Mouse (Mus musculus): ENCODE measurements around the gene Crisp2. TPM values are rescaled to one million over a fixed set of nuclear protein-coding genes. Genes with fewer than 3 reads are reported as not detected.

Crisp2 gene
- 0.08 and 0.17 TPM in 2 replicates for polyA plus RNA-seq (2016; fragmentation: Nextera tagmentation; extraction: Ambion mirVana)

DNA sequence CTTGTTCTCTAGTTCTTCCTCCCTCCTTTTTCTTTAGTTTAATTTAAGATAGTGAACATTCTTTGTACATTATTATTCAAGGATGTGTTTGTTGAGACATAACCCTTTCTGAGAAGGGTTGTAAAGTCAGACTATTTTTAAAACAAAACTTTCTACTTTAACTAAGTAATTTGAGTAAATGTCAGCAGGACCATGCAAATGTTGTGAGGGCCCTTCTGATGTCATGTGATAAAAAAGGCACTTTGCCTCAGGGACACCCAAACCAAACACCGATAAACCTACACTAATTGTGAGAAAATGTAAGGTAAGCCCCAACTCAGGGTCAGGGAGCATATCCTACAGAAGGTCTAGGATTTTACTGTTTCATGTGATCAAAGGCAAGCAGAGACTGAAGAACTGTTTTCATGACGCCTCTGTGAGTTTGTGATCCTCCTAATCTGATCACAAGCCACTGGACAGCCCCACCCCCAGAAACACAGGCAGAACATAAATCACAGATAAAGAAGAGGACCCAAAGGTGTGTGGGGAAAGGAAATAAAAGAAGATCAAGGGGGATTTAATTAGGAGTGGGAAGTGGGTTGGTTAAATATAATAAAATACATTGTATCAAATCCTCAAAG is at the start of gene Crisp2:
Gene Crisp2 (minus strand): TSS at position 51 of the 620 bp plus-strand sequence.
- 13% methylated on average over 2 of the region's 2 CpGs for WGBS (ENCODE audit: insufficient replicate concordance)
- peak within 1 kb of the TSS; percentile 98 for H3K27ac ChIP-seq
- peak within 1 kb of the TSS; percentile 51 for H3K4me3 ChIP-seq

DNA sequence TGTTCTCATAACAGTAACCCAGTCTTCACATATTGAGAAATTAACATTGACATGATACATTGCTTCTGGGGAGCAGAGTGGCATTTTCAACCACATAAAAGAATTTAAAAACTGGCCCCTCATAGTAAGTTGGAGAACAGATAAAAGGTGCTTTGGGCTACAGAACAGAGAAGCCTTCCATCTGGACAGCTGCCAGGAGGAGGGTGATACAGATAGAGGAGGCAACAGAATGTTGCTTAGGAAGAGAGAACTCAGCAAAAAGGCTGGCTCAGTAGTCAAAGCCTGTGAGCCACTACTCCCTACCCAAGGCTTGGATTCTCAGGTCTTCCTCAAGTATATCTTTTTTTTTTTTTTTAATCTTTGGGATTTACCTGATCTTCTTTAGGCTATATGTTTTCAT is 48.3 kb upstream of the Crisp2 start:
- no peak overlapping the region for H3K9ac ChIP-seq
- no peak overlapping the region for H3K27ac ChIP-seq
- no peaks in the 10 kb centered on the region for H3K36me3 ChIP-seq
- H3K27me3 ChIP-seq (replicated peaks): no peaks in the 10 kb centered on the region
- no peak overlapping the region for H3K4me2 ChIP-seq
- no peak overlapping the region for H3K4me3 ChIP-seq
- H3K4me1 ChIP-seq: no peaks in the 10 kb centered on the region
- ATAC-seq: no peak
- H3K9me3 ChIP-seq (replicated peaks): no peaks in the 10 kb centered on the region

More for the DNA sequence above, at the start of gene Crisp2:
- Histone ChIP-seq H3K9ac (peak within 1 kb of the TSS; percentile 66), H3K27me3 (replicated peaks) (no peaks in the 10 kb centered on the region), H3K4me2 (peak within 1 kb of the TSS; percentile 66), H3K9me3 (replicated peaks) (no peaks in the 10 kb centered on the region), H3K36me3 (no peaks in the 10 kb centered on the region), H3K4me1 (peaks cover 45% of the 10 kb centered on the region)
- ATAC-seq: peak; percentile 62

DNA sequence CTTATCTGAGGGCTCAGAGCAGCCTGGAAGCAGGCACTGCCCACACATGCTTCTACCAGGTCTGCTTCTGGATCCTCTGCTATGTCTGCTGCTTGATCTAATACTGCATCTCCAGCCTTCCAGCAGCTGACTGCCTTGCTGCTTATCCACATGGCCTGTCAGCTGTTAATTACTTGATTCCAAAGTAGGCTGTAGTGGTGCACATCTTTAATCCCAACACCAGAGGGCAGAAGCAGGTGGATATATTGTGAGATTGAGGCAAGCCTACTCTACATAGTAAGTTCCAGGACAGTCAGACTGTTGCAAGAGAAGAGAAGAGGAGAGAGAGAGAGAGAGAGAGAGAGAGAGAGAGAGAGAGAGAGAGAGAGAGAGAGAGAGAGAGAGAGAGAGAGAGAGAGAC is 30.5 kb upstream of the Crisp2 start:
- Histone ChIP-seq H3K4me3 (no peak overlapping the region), H3K9ac (no peak overlapping the region), H3K27me3 (replicated peaks) (no peaks in the 10 kb centered on the region), H3K4me1 (no peaks in the 10 kb centered on the region), H3K9me3 (replicated peaks) (no peaks in the 10 kb centered on the region), H3K36me3 (peaks cover 83% of the 10 kb centered on the region), H3K27ac (no peak overlapping the region), H3K4me2 (no peak overlapping the region)
- ATAC-seq: no peak

DNA sequence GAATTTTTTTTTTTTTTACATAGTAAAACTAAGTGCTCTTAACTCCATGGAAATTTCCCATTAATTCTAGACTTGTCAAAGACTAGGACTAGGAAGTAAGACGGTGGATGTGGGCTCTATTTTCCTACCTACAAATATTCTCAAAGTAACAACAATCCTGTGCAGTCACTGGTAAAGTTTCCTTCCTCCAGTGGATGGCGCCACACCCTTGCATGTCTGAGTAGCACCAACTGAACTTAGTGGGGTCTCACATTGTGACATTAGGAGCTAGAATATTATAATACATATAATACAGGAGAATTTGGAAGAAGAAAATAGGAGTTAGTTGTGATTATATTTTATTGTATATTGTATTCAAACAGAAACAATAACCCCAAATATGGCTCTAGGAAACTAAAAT is 25.1 kb upstream of the Crisp2 start:
- Histone ChIP-seq H3K9ac (no peak overlapping the region), H3K4me1 (no peaks in the 10 kb centered on the region), H3K36me3 (peaks cover 94% of the 10 kb centered on the region), H3K27me3 (replicated peaks) (no peaks in the 10 kb centered on the region), H3K9me3 (replicated peaks) (no peaks in the 10 kb centered on the region), H3K27ac (no peak overlapping the region), H3K4me3 (no peak overlapping the region), H3K4me2 (no peak overlapping the region)
- 42% methylated on average over 2 of the region's 2 CpGs for WGBS (ENCODE audit: insufficient replicate concordance)
- no peak for ATAC-seq

DNA sequence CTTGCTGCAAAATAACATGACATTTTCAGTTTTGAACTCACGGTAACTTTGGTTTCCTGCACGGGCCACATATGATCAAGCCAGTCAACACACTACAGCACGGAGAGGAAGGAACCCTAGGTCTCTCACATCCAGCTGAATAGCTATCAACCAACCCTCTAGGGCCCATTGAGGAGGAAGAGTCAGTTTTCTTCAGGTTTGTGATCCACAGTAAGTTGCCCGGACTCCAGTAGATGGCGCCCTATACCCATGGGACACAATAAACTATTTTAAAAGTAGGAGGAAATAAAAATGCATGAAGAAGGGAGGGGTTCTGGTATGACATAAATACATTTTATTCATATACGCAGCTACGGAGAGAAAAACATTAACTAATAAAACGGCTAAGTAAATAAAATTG is 17.7 kb upstream of the Crisp2 start:
- no peak overlapping the region for H3K4me3 ChIP-seq
- peaks cover 30% of the 10 kb centered on the region for H3K4me1 ChIP-seq
- no peaks in the 10 kb centered on the region for H3K9me3 ChIP-seq (replicated peaks)
- H3K27ac ChIP-seq: no peak overlapping the region
- WGBS (ENCODE audit: insufficient replicate concordance): 52% methylated on average over 8 of the region's 8 CpGs
- no peak overlapping the region for H3K9ac ChIP-seq
- no peak for ATAC-seq
- H3K27me3 ChIP-seq (replicated peaks): no peaks in the 10 kb centered on the region
- peaks cover 70% of the 10 kb centered on the region for H3K36me3 ChIP-seq
- no peak overlapping the region for H3K4me2 ChIP-seq

DNA sequence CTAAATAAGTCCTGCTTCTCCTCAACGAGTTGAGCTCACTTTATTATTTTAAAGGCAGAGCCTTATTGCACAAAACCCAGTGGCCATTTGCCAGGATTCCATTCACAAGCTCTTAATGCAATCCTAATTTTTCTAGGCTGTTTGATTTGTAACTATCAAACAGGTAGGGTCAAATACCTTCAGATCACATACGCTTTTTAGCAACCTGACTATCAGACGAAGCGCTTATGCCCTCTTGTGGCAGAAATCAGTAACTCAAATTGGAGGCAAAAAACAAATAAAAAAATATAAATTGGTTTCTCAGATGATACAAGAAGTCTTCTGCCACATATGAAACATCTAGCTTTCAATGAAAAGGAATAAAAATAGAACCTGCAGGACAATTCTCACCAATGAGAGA is 17.0 kb upstream of the Crisp2 start:
- no peak overlapping the region for H3K4me2 ChIP-seq
- ATAC-seq: no peak
- peaks cover 73% of the 10 kb centered on the region for H3K36me3 ChIP-seq
- 32% methylated on average over 4 of the region's 4 CpGs for WGBS (ENCODE audit: insufficient replicate concordance)
- no peaks in the 10 kb centered on the region for H3K9me3 ChIP-seq (replicated peaks)
- 0 out of 2 replicates have a peak overlapping the region, but pooled peaks have one; percentile 37 for H3K27ac ChIP-seq
- H3K4me1 ChIP-seq: peaks cover 38% of the 10 kb centered on the region
- no peak overlapping the region for H3K9ac ChIP-seq
- H3K4me3 ChIP-seq: no peak overlapping the region
- no peaks in the 10 kb centered on the region for H3K27me3 ChIP-seq (replicated peaks)

DNA sequence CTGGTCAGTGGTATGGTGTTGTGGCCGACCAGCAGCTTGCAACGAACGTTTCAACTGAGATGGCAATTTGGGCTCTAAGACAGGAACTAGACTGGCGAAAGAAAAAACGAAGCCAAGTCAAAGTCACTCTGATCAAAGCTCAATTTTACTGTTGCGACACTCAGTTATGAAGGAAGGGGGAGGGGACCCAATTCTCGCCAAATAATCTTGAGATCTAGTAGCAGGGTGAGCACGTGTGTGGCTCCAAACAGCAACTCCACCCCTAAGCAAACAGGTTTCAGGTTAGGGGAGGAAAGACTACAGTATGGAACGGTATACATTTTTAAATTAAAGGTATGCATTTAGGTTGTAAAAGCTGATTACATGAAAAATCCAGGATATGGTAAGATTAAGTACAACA is 14.7 kb upstream of the Crisp2 start:
- Histone ChIP-seq H3K9me3 (replicated peaks) (no peaks in the 10 kb centered on the region), H3K27ac (peak overlapping the region; percentile 54), H3K36me3 (peaks cover 69% of the 10 kb centered on the region), H3K9ac (0 out of 2 replicates have a peak overlapping the region, but pooled peaks have one; percentile 22), H3K4me2 (peak overlapping the region; percentile 32), H3K4me1 (peaks cover 59% of the 10 kb centered on the region), H3K4me3 (0 out of 2 replicates have a peak overlapping the region, but pooled peaks have one; percentile 9), H3K27me3 (replicated peaks) (no peaks in the 10 kb centered on the region)
- no peak for ATAC-seq
- 39% methylated on average over 9 of the region's 9 CpGs for WGBS (ENCODE audit: insufficient replicate concordance)

DNA sequence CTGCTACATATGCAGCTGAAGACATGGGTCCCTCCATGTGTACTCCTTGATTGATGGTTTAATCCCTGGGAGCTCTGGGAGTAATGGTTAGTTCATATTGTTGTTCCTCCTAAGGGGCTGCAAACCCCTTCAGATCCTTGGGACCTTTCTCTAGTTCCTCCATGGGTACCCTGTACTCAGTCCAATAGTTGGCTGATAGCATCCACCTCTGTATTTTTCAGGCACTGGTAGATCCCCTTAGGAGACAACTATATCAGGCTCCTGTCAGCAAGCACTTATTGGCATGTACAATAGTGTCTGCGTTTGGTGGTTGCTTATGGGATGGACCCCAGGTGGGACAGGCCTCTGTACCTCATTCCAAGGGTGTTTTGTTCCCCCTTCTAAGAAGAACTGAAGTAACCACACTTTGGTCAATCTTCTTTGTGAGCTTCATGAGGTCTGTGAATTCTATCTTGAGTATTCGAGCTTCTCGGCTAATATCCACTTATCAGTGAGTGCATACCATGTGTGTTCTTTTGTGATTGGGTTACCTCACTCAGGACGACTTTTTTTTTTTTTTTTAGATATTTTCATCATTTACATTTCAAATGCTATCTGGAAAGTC is 10.6 kb upstream of the Crisp2 start:
- WGBS (ENCODE audit: insufficient replicate concordance): 22% methylated on average over 4 of the region's 4 CpGs
- peaks cover 57% of the 10 kb centered on the region for H3K4me1 ChIP-seq
- H3K4me2 ChIP-seq: peak overlapping the region; percentile 78
- H3K36me3 ChIP-seq: peaks cover 56% of the 10 kb centered on the region
- H3K9ac ChIP-seq: peak overlapping the region; percentile 60
- H3K4me3 ChIP-seq: peak overlapping the region; percentile 45
- H3K27me3 ChIP-seq (replicated peaks): no peaks in the 10 kb centered on the region
- peak overlapping the region; percentile 83 for H3K27ac ChIP-seq
- ATAC-seq: peak; percentile 87
- no peaks in the 10 kb centered on the region for H3K9me3 ChIP-seq (replicated peaks)

DNA sequence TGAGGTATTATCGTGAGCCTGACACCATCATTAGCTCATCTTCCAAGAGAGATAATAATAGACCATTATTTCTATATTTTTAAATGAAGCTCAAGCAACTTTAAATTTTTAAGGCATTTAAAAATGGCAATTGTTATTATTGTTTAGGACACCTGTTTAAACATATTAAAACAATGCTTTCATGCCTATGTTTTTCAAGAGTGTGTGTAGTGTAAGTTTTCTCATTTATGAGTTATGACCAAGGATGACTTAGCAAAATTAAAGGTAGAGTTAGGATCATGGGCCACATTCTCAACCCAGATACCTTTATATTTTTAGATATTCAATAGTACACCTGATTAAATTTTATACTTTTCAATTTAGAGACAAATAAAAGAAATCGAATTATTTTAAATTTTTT is 5.5 kb upstream of the Crisp2 start:
- H3K4me3 ChIP-seq: peak overlapping the region; percentile 37
- WGBS (ENCODE audit: insufficient replicate concordance): 23% methylated on average over 2 of the region's 2 CpGs

DNA sequence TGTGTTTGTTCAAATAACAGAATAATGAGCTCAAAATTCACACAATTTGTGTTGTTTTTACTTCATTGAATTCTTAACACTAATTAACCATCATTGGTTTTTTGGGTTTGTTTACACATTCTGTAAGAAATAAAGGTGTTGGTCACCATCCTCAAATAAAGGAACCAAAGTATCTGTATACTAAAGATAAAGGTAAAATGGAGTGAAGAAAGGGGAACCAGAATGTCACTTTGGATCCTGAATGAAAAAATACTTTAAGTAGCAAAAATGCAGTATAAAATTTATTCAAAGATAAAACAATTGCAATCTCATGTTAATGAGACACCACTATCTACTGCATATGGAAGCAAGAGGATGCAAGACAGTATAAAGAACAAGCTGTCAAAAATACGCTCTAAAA is 4.8 kb upstream of the Crisp2 start:
- 39% methylated on average over 1 of the region's 1 CpGs for WGBS (ENCODE audit: insufficient replicate concordance)
- Histone ChIP-seq H3K4me2 (no peak overlapping the region), H3K27ac (no peak overlapping the region), H3K4me3 (peak overlapping the region; percentile 67), H3K9me3 (replicated peaks) (no peaks in the 10 kb centered on the region), H3K4me1 (peaks cover 42% of the 10 kb centered on the region), H3K27me3 (replicated peaks) (no peaks in the 10 kb centered on the region), H3K9ac (peak overlapping the region; percentile 80), H3K36me3 (peaks cover 15% of the 10 kb centered on the region)
- ATAC-seq: no peak

More for the DNA sequence above, 5.5 kb upstream of the Crisp2 start:
- no peaks in the 10 kb centered on the region for H3K27me3 ChIP-seq (replicated peaks)
- peaks cover 20% of the 10 kb centered on the region for H3K36me3 ChIP-seq
- H3K4me1 ChIP-seq: peaks cover 42% of the 10 kb centered on the region
- H3K27ac ChIP-seq: no peak overlapping the region
- H3K9ac ChIP-seq: peak overlapping the region; percentile 35
- no peaks in the 10 kb centered on the region for H3K9me3 ChIP-seq (replicated peaks)
- H3K4me2 ChIP-seq: no peak overlapping the region
- no peak for ATAC-seq

DNA sequence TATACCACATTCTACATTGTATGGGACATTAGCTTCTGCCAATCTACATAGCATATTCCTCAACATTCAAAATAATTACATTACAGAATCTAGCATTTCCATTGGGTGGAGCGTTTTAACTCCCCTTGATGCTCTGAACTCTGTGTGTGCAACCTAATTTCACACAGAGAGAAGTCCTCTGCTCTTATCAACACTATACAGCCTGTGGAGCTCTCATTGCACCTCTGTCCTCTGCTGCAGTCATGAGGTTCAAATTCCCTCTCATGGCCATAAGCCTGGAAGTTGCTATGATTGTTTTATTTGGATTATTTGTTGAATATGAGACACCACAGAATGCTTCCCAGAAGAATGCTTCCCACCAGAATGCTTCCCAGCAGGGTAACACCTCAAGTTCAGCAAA is 4.1 kb upstream of the Crisp2 start, which contains the start of gene Rhag:
Gene Rhag (plus strand): TSS at position 193 of the 400 bp plus-strand sequence.
- Histone ChIP-seq H3K4me1 (peaks cover 44% of the 10 kb centered on the region), H3K4me3 (peak within 1 kb of the TSS; percentile 67), H3K4me2 (peak within 1 kb of the TSS; percentile 30), H3K36me3 (peaks cover 12% of the 10 kb centered on the region), H3K9ac (peak within 1 kb of the TSS; percentile 80), H3K27me3 (replicated peaks) (no peaks in the 10 kb centered on the region), H3K9me3 (replicated peaks) (no peaks in the 10 kb centered on the region), H3K27ac (peak within 1 kb of the TSS; percentile 92)
- ATAC-seq: peak; percentile 86
- WGBS (ENCODE audit: insufficient replicate concordance): 7% methylated on average over 1 of the region's 1 CpGs

DNA sequence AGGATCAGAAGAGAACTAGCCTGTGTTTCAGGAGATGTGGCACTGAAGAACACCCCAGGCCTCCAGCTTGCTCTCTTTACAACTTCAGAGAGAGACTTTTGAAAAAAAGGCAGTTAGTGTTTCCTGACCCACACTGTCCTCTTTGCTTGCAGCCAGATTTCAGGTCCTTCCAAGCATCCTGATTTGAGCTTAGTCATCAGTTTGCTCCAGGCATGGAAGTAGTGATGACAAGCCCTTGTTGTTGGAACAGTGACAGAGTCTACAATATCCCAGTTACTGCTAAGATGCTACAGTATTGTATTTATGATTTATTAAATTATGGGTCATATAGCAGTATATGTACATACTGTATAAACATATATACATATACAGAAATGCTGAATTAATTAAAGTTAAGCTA is 1.3 kb upstream of the Crisp2 start:
- Histone ChIP-seq H3K4me1 (peaks cover 45% of the 10 kb centered on the region), H3K4me2 (peak overlapping the region; percentile 66), H3K36me3 (no peaks in the 10 kb centered on the region), H3K4me3 (no peak overlapping the region), H3K27me3 (replicated peaks) (no peaks in the 10 kb centered on the region), H3K9me3 (replicated peaks) (no peaks in the 10 kb centered on the region), H3K9ac (peak overlapping the region; percentile 48), H3K27ac (peak overlapping the region; percentile 84)
- no peak for ATAC-seq
